Mouse (Mus musculus) erythroblast, embryonic 14.5 days (primary cell): ENCODE data around the gene Top2b.

Experiments
- GATA1 ChIP-seq: IDR thresholded peaks from 2 replicates; pipeline ENCODE4 v1.6.1; 2012; ENCODE audit warnings: low read length, inconsistent platforms, mixed read lengths
- TAL1 ChIP-seq: IDR thresholded peaks from 3 replicates; pipeline ENCODE4 v1.6.1; 2012; ENCODE audit warnings: low read length, inconsistent platforms, mixed read lengths

DNA sequence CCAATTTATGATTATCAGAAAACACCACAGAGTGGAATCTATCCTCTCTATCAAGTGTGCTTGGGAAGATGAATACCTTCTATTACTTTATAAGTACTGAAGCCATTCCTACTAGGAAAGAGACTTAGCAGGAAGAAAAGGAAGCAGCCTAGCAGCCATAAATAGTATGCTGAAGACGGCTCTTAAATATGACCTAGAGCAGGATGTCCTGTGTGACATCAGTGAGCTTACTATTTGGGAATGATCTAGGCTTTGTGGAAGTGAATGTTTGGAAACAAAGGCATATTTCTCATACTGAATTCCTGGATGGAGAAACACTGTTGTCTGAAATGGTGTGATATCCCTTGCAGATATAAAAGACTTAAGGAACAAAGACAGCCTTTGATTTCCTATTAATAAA, 48.3 kb upstream of the Top2b start:
- TF ChIP-seq TAL1, result no peak
- TF ChIP-seq GATA1, result no peak
